Mouse (Mus musculus) kidney, postnatal 0 days (tissue): Measurements from ENCODE around the gene Amigo1. TPM values are rescaled to one million over a fixed set of nuclear protein-coding genes. Genes with fewer than 3 reads are reported as not detected.
A peak's percentile ranks its signal among the peaks of the same experiment; 100 is the strongest.

ENCODE experiments used
- ATAC-seq: fragments of 200-750 bp; cut with Nextera tagmentation; replicated peaks from 2 replicates; pipeline ENCODE4 v1.8.0; 2017; ENCODE audit warnings: low read depth, moderate number of reproducible peaks, moderate TSS enrichment, moderate library complexity; ENCODE audit not compliant: low FRiP score
- DNase-seq: peaks from one replicate; pipeline ENCODE4 v3.0.0-alpha.2; 2016; ENCODE audit warnings: low spot score
- H3K27ac ChIP-seq: fragments of 300-500 bp; sonication (generic); 2 replicates; pipeline ENCODE4 v1.5.1; 2014; ENCODE audit warnings: mild to moderate bottlenecking
- H3K27me3 ChIP-seq: fragments of 300-500 bp; sonication (generic); 2 replicates; pipeline ENCODE4 v1.6.1; 2014; ENCODE audit warnings: low read length, mixed read lengths; ENCODE audit not compliant: insufficient read depth
- H3K36me3 ChIP-seq: fragments of 300-500 bp; sonication (generic); 2 replicates; pipeline ENCODE4 v1.6.1; 2014; ENCODE audit warnings: low read length, mixed read lengths; ENCODE audit not compliant: insufficient read depth
- H3K4me1 ChIP-seq: fragments of 300-500 bp; sonication (generic); replicated peaks from 2 replicates; pipeline ENCODE4 v1.6.1; 2014; ENCODE audit warnings: antibody characterized with exemption, low read length, mixed read lengths; ENCODE audit not compliant: insufficient read depth
- H3K4me2 ChIP-seq: fragments of 300-500 bp; sonication (generic); 2 replicates; pipeline ENCODE4 v1.6.1; 2014; ENCODE audit warnings: mild to moderate bottlenecking, low read length, moderate library complexity, mixed read lengths
- H3K4me3 ChIP-seq: fragments of 300-500 bp; sonication (generic); replicated peaks from 2 replicates; pipeline ENCODE4 v1.5.1; 2014; ENCODE audit warnings: low read depth, low read length
- H3K9ac ChIP-seq: fragments of 300-500 bp; sonication (generic); 2 replicates; pipeline ENCODE4 v1.6.1; 2014; ENCODE audit warnings: low read depth, low read length
- H3K9me3 ChIP-seq: fragments of 300-500 bp; sonication (generic); replicated peaks from 2 replicates; pipeline ENCODE4 v1.6.1; 2016; ENCODE audit warnings: low read length, inconsistent platforms, mixed read lengths
- CTCF ChIP-seq: IDR thresholded peaks from 2 replicates; pipeline ENCODE4 v1.5.1; 2016; ENCODE audit warnings: antibody characterized with exemption, low read depth, mild to moderate bottlenecking, moderate library complexity
- whole genome bisulfite sequencing: fragments of 180-500 bp; shearing (Covaris S2); extraction: QIAGEN DNeasy Blood & Tissue Kit; methylation state at CpG from one replicate; pipeline ENCODE4 v1.1.7; 2014; 5-methylcytosine and 5-hydroxymethylcytosine counted together
- polyA plus RNA-seq: library from polyadenylated mRNA; unstranded; fragments of >200 nt; fragmentation: Nextera tagmentation; extraction: Ambion mirVana; gene quantifications from 2 replicates; pipeline ENCODE4 v1.2.1, GENCODE M21; 2015

The Amigo1 gene
- polyA plus RNA-seq, 1 experiment from 2014 or later = 4.2 TPM

DNA sequence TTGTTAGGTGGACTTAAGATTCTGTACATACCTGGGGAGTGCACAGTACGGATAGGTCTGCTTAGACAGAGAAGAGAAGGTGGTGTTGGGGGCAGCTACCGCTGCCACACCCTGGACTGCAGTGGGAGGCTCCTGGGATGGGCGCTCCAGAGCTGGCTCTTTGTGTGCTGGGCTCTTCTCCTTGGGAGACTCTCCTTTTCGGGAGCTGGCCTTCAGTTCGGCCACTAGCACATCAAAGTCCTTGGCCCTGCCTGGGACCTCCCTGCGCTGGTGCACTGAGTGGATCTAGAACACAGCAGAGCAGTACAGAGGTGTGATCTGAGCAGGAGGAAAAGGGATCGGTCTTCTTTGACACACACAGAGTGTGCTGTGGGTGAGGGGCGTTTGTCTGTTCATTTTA lies 19.5 kb downstream of the Amigo1 start:
- peaks cover 16% of the 10 kb centered on the region for H3K36me3 ChIP-seq
- TF ChIP-seq CTCF = no peak
- peaks cover 11% of the 10 kb centered on the region for H3K4me1 ChIP-seq

GRCm38 (mm10) chr3:108206731-108207375 lies 20.7 kb downstream of the Amigo1 start:
- 66% methylated on average over 15 of the region's 15 CpGs for WGBS
- ATAC-seq = no peak
- Histone ChIP-seq H3K4me3 (no peak overlapping the region), H3K9me3 (no peaks in the 10 kb centered on the region), H3K27me3 (no peaks in the 10 kb centered on the region), H3K27ac (no peak overlapping the region), H3K9ac (no peak overlapping the region), H3K4me2 (no peak overlapping the region), H3K4me1 (peaks cover 11% of the 10 kb centered on the region), H3K36me3 (peaks cover 16% of the 10 kb centered on the region)
- DNase-seq = peak; percentile 50
- no peak for TF ChIP-seq CTCF

More for the DNA sequence above, 19.5 kb downstream of the Amigo1 start:
- DNase-seq = no peak
- Histone ChIP-seq H3K4me3 (no peak overlapping the region), H3K27me3 (no peaks in the 10 kb centered on the region), H3K27ac (no peak overlapping the region), H3K9me3 (no peaks in the 10 kb centered on the region), H3K9ac (no peak overlapping the region), H3K4me2 (no peak overlapping the region)
- ATAC-seq = no peak
- WGBS = 92% methylated on average over 8 of the region's 8 CpGs

DNA sequence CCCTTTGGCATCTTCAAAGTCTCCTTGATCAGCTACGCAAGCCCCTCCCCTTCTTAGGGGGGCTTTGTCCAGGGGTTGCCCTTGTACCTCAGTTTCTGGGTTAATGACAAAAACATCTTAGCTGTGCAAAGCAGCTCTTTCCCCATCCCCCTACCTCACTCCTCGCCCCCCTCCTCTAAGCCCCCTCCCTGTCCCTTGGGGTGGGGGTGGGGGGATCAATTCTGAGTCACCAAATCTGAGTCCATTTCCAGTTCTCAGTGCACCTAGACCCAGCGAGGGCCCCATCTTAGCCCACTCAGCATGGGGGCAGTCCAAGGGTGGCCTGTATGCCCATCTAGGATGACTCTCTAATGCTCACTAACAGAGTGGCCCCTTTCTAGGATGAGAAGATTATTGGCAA lies 22.9 kb downstream of the Amigo1 start:
- Histone ChIP-seq H3K9me3 (no peaks in the 10 kb centered on the region), H3K4me1 (peaks cover 11% of the 10 kb centered on the region), H3K27me3 (no peaks in the 10 kb centered on the region), H3K4me2 (peak overlapping the region; percentile 81), H3K9ac (no peak overlapping the region), H3K36me3 (peaks cover 11% of the 10 kb centered on the region), H3K27ac (no peak overlapping the region), H3K4me3 (no peak overlapping the region)
- TF ChIP-seq CTCF = no peak
- DNase-seq (no peak), ATAC-seq (no peak)
- 54% methylated on average over 3 of the region's 3 CpGs for WGBS

GRCm38 (mm10) chr3:108209536-108209935 lies 23.4 kb downstream of the Amigo1 start:
- H3K4me1 ChIP-seq = peaks cover 11% of the 10 kb centered on the region
- DNase-seq (no peak), ATAC-seq (no peak; the same call in 1 of the 2 replicates)
- no peak for TF ChIP-seq CTCF
- H3K27me3 ChIP-seq = no peaks in the 10 kb centered on the region
- no peak overlapping the region for H3K27ac ChIP-seq
- H3K36me3 ChIP-seq = peaks cover 11% of the 10 kb centered on the region
- WGBS = 1% methylated on average over 8 of the region's 8 CpGs
- H3K4me3 ChIP-seq = peak overlapping the region; percentile 69
- peak overlapping the region; percentile 81 for H3K4me2 ChIP-seq
- H3K9me3 ChIP-seq = no peaks in the 10 kb centered on the region
- H3K9ac ChIP-seq = peak overlapping the region; percentile 87

- Histone ChIP-seq H3K4me1 (peaks cover 11% of the 10 kb centered on the region), H3K9ac (peak overlapping the region; percentile 87), H3K27me3 (no peaks in the 10 kb centered on the region), H3K27ac (peak overlapping the region; percentile 87), H3K4me2 (peak overlapping the region; percentile 81), H3K9me3 (no peaks in the 10 kb centered on the region), H3K36me3 (peaks cover 6% of the 10 kb centered on the region; the same call in 1 of the 2 replicates), H3K4me3 (peak overlapping the region; percentile 69)
- peak; percentile 98 for DNase-seq
- peak; percentile 96 for ATAC-seq
- 1% methylated on average over 62 of the region's 72 CpGs for whole genome bisulfite sequencing
- TF ChIP-seq CTCF = no peak
Measured at GRCm38 (mm10) chr3:108209946-108210770, 24.0 kb downstream of the Amigo1 start.

DNA sequence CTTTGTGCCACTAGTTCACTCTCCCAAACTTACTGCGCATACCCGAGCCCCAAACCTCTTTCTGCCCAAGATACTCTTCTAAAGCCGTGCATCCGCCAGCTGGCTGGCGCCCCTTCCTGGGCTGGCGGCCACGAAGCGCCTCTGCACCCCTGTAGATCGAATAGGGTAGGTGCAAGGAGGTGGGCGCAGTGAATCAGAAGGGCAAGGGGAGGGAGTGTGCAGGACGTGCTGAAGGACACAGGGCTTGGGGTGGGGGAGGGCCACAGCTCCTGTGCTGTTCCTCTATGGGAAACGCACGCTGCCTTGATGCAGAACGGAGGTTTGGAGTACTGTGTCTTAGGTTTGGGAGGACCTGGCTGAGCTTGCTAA lies 24.6 kb downstream of the Amigo1 start, which contains the start of gene Atxn7l2:
TSS of gene Atxn7l2 (minus strand) at position 164 of the 369 bp plus-strand sequence.
- no peak for DNase-seq

More for the DNA sequence above, 24.6 kb downstream of the Amigo1 start, which contains the start of gene Atxn7l2:
- H3K4me3 ChIP-seq = peak within 1 kb of the TSS; percentile 69
- H3K4me1 ChIP-seq = peaks cover 11% of the 10 kb centered on the region
- 0 out of 2 replicates have a peak, but pooled peaks cover under 1% of the 10 kb centered on the region for H3K36me3 ChIP-seq
- peak; percentile 57 for TF ChIP-seq CTCF
- peak within 1 kb of the TSS; percentile 87 for H3K9ac ChIP-seq
- H3K27me3 ChIP-seq = no peaks in the 10 kb centered on the region
- peak within 1 kb of the TSS; percentile 87 for H3K27ac ChIP-seq
- H3K4me2 ChIP-seq = peak within 1 kb of the TSS; percentile 81
- H3K9me3 ChIP-seq = no peaks in the 10 kb centered on the region
- peak; percentile 76 for ATAC-seq
- 0% methylated on average over 14 of the region's 14 CpGs for WGBS
